Mouse (Mus musculus) liver, adult 2 months (tissue): ENCODE results near the gene Clpb. TPM values are rescaled to one million over a fixed set of nuclear protein-coding genes. Genes with fewer than 3 reads are reported as not detected.

Experiments
- DNase-seq: peaks from one replicate; pipeline ENCODE4 v3.0.0-alpha.2; 2011; ENCODE audit warnings: low read depth, low spot score; ENCODE audit errors: extremely low read depth
- H3K27ac ChIP-seq: fragments of 200-500 bp; replicated peaks from 2 replicates; pipeline ENCODE4 v1.5.1; 2012; ENCODE audit warnings: low read depth, mild to moderate bottlenecking, control low read depth, inconsistent platforms, low read length; ENCODE audit not compliant: insufficient read depth
- H3K27me3 ChIP-seq: fragments of 200-500 bp; 2 replicates; pipeline ENCODE4 v1.6.1; 2012; ENCODE audit warnings: mild to moderate bottlenecking, moderate library complexity, low read length, inconsistent platforms; ENCODE audit not compliant: control insufficient read depth, insufficient read depth
- H3K36me3 ChIP-seq: fragments of 200-500 bp; 2 replicates; pipeline ENCODE4 v1.6.1; 2012; ENCODE audit warnings: low read length, inconsistent platforms; ENCODE audit not compliant: control insufficient read depth, insufficient read depth
- H3K4me1 ChIP-seq: fragments of 200-500 bp; 2 replicates; pipeline ENCODE4 v1.6.1; 2011; ENCODE audit warnings: low read length; ENCODE audit not compliant: control insufficient read depth, insufficient read depth
- H3K4me3 ChIP-seq: fragments of 200-500 bp; 2 replicates; pipeline ENCODE4 v1.5.1; 2011; ENCODE audit warnings: low read depth, mild to moderate bottlenecking, control low read depth, low read length, moderate library complexity; ENCODE audit not compliant: insufficient read depth
- H3K79me2 ChIP-seq: fragments of 200-500 bp; 2 replicates; pipeline ENCODE4 v1.6.1; 2012; ENCODE audit warnings: inconsistent platforms, mild to moderate bottlenecking, low read length, moderate library complexity; ENCODE audit not compliant: control insufficient read depth, insufficient read depth
- H3K9ac ChIP-seq: fragments of 200-500 bp; 2 replicates; pipeline ENCODE4 v1.6.1; 2012; ENCODE audit warnings: low read depth, mild to moderate bottlenecking, control low read depth, inconsistent platforms, low read length
- CTCF ChIP-seq: fragments of 200-500 bp; IDR thresholded peaks from 2 replicates; pipeline ENCODE4 v1.5.1; 2011; ENCODE audit warnings: low read depth, low read length, control low read depth
- POLR2A ChIP-seq: fragments of 200-500 bp; IDR thresholded peaks from 2 replicates; pipeline ENCODE4 v1.6.1; 2011; ENCODE audit warnings: low read length, control low read depth; ENCODE audit not compliant: insufficient read depth; ENCODE audit errors: extremely low read depth
- WGBS: fragments of 180-500 bp; shearing (Covaris S2); methylation state at CpG from one replicate; pipeline ENCODE4 v1.1.7; 2018; 5-methylcytosine and 5-hydroxymethylcytosine counted together
- polyA plus RNA-seq: library from polyadenylated mRNA; depleted of rRNA; stranded (reverse); fragments of >200 nt; gene quantifications from 2 replicates; pipeline ENCODE4 v1.2.3, GENCODE M21; 2012
- total RNA-seq: library from RNA; depleted of rRNA; stranded (reverse); fragments of >200 nt; gene quantifications from 2 replicates; pipeline ENCODE4 v1.2.3, GENCODE M21; 2014

Clpb gene
- total and polyA plus RNA-seq, 2 experiments, result 36.4 to 43.2 TPM

GRCm38 (mm10) chr7:101831437-101831836 lies 168.0 kb downstream of the Clpb start:
- Histone ChIP-seq H3K4me3 (no peak overlapping the region), H3K36me3 (peaks cover 49% of the 10 kb centered on the region), H3K27ac (no peak overlapping the region), H3K4me1 (no peaks in the 10 kb centered on the region), H3K27me3 (no peaks in the 10 kb centered on the region), H3K9ac (no peak overlapping the region), H3K79me2 (peaks cover 2% of the 10 kb centered on the region; the same call in 1 of the 2 replicates)
- WGBS, result 98% methylated on average over 8 of the region's 8 CpGs
- TF ChIP-seq CTCF, result no peak
- no peak for TF ChIP-seq POLR2A
- no peak for DNase-seq

GRCm38 (mm10) chr7:101832372-101832771 lies 168.9 kb downstream of the Clpb start:
- no peaks in the 10 kb centered on the region for H3K4me1 ChIP-seq
- no peak overlapping the region for H3K9ac ChIP-seq
- H3K27me3 ChIP-seq, result no peaks in the 10 kb centered on the region
- H3K4me3 ChIP-seq, result no peak overlapping the region
- peaks cover 42% of the 10 kb centered on the region for H3K36me3 ChIP-seq
- H3K79me2 ChIP-seq, result peaks cover 6% of the 10 kb centered on the region; the same call in 1 of the 2 replicates
- H3K27ac ChIP-seq, result no peak overlapping the region
- TF ChIP-seq POLR2A, result no peak
- TF ChIP-seq CTCF, result no peak
- WGBS, result 94% methylated on average over 4 of the region's 4 CpGs
- DNase-seq, result no peak

- H3K27ac ChIP-seq, result no peak overlapping the region
- H3K36me3 ChIP-seq, result peaks cover 33% of the 10 kb centered on the region
- peaks cover 6% of the 10 kb centered on the region; the same call in 1 of the 2 replicates for H3K79me2 ChIP-seq
- no peak overlapping the region for H3K4me3 ChIP-seq
- H3K27me3 ChIP-seq, result no peaks in the 10 kb centered on the region
- no peak overlapping the region for H3K9ac ChIP-seq
- no peak for DNase-seq
- 88% methylated on average over 5 of the region's 5 CpGs for WGBS
- no peak for TF ChIP-seq POLR2A
- TF ChIP-seq CTCF, result no peak
- no peaks in the 10 kb centered on the region for H3K4me1 ChIP-seq
Measured at GRCm38 (mm10) chr7:101833352-101833751, 169.9 kb downstream of the Clpb start.

GRCm38 (mm10) chr7:101833916-101834584 lies 170.6 kb downstream of the Clpb start:
- TF ChIP-seq CTCF, result no peak
- no peak for TF ChIP-seq POLR2A
- Histone ChIP-seq H3K27me3 (no peaks in the 10 kb centered on the region), H3K4me1 (peaks cover 4% of the 10 kb centered on the region; the same call in 1 of the 2 replicates), H3K4me3 (no peak overlapping the region), H3K27ac (no peak overlapping the region), H3K79me2 (peaks cover 6% of the 10 kb centered on the region; the same call in 1 of the 2 replicates), H3K9ac (no peak overlapping the region), H3K36me3 (peaks cover 27% of the 10 kb centered on the region)
- no peak for DNase-seq
- WGBS, result 96% methylated on average over 3 of the region's 3 CpGs

- 90% methylated on average over 3 of the region's 3 CpGs for WGBS
Measured at GRCm38 (mm10) chr7:101834903-101835302, 171.5 kb downstream of the Clpb start.

More at GRCm38 (mm10) chr7:101834903-101835302, 171.5 kb downstream of the Clpb start:
- Histone ChIP-seq H3K4me1 (peaks cover 4% of the 10 kb centered on the region; the same call in 1 of the 2 replicates), H3K9ac (no peak overlapping the region), H3K4me3 (no peak overlapping the region), H3K27me3 (no peaks in the 10 kb centered on the region), H3K27ac (no peak overlapping the region), H3K36me3 (peaks cover 20% of the 10 kb centered on the region; the same call in 1 of the 2 replicates), H3K79me2 (peaks cover 6% of the 10 kb centered on the region; the same call in 1 of the 2 replicates)
- TF ChIP-seq CTCF (no peak), POLR2A (no peak)
- DNase-seq, result no peak
